Mouse (Mus musculus) bone marrow macrophage, adult 2 months (primary cell): ENCODE measurements at regions not wholly inside any gene's neighbourhood (a gene's known extent, or its start where the extent isn't known, plus 50 kb on each side); places are given as distances from the start of the nearest gene placed in this dataset.

Experiments
- CTCF ChIP-seq: IDR thresholded peaks from 2 replicates; pipeline ENCODE4 v1.5.1; 2012; ENCODE audit warnings: low read depth, mild to moderate bottlenecking, low read length, moderate library complexity
- POLR2A ChIP-seq: IDR thresholded peaks from 2 replicates; pipeline ENCODE4 v1.6.1; 2012; ENCODE audit warnings: mild to moderate bottlenecking, low read depth, low read length, borderline replicate concordance

GRCm38 (mm10) chr10:86555843-86556242, 57.1 kb upstream of the Syn3 start:
- TF ChIP-seq POLR2A = no peak
- no peak for TF ChIP-seq CTCF
